Mouse (Mus musculus) embryonic fibroblast, embryonic 13.5 days (primary cell): ENCODE measurements around the gene Bcat2.

Source experiments
- CTCF ChIP-seq: IDR thresholded peaks from 2 replicates; pipeline ENCODE4 v1.5.1; 2011; ENCODE audit warnings: mild to moderate bottlenecking, control low read depth, low read length, moderate library complexity, borderline replicate concordance; ENCODE audit not compliant: insufficient read depth
- POLR2A ChIP-seq: IDR thresholded peaks from 2 replicates; pipeline ENCODE4 v1.6.1; 2011; ENCODE audit warnings: low read depth, mild to moderate bottlenecking, control low read depth, low read length, moderate library complexity

- TF ChIP-seq CTCF (peak; percentile 74), POLR2A (no peak)
Measured at GRCm38 (mm10) chr7:45555787-45556186, 14.2 kb upstream of the Bcat2 start.
